Mouse (Mus musculus) CD4-positive naive resting alpha-beta T cell, adult 76 days (primary cell): ENCODE data around the gene Grm7. TPM values are rescaled to one million over a fixed set of nuclear protein-coding genes. Genes with fewer than 3 reads are reported as not detected.

Experiments
- total RNA-seq: library from RNA; stranded (reverse); gene quantifications from one replicate; pipeline ENCODE4 v1.2.4, GENCODE M21; 2023

Grm7 gene
- total RNA-seq, result not detected

DNA sequence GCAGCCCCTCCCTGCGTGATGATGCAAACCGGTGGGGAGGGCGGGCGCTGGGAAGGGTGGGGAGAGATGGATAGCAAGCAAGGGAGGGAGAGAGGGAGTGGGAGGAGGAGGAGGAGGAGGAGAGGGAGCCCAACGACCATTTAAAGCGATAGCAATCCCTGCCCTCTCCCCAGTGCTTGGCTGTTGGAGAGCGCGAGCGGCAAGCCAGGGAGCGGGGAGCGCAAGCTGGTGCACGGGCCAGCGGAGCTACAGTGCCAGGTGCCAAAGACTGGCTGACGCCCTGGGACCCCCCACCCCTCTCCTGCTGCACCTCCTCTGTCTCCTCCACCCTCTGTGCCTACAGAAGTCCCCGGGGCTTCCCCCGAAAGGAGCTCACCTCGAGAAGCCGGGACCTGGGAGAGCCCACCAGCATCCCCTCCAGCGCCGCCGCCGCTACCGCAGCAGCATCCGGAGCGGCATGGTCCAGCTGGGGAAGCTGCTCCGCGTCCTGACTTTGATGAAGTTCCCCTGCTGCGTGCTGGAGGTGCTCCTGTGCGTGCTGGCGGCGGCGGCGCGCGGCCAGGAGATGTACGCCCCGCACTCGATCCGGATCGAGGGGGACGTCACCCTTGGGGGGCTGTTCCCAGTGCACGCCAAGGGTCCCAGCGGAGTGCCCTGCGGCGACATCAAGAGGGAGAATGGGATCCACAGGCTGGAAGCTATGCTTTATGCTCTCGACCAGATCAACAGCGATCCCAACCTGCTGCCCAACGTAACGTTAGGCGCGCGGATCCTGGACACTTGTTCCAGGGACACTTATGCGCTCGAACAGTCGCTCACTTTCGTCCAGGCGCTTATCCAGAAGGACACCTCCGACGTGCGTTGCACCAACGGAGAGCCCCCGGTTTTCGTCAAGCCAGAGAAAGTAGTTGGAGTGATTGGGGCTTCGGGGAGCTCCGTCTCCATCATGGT lies at the start of gene Grm7:
Grm7 (plus strand) TSS at position 171 of the 951 bp plus-strand sequence.

